Comparison of ENCODE assay signal across 22 mouse cellular contexts in the genomic region with DNA sequence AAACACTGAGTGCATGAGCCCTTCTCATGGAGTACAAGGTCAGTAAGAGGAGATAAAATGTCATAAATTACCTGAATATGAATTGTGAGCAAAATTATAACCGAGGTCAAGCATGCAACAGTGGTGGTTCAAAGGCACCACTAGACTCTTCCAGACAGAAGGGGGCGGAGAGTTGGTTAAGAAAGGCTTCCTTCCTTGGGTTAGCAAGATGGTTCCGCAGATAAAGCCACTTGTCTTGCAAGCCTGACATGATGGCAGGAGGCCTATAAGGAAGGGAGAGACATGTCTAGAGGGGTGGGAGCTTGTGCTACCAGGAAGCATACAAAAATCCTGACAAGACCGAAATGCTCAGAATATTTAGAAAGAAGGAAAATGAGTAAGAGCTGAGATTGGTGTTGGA. TPM values are rescaled to one million over a fixed set of nuclear protein-coding genes. Genes with fewer than 3 reads are reported as not detected.
"Had no signal": no experiment of that assay in that cellular context is flagged by ENCODE, and none has a peak within 500 bp of the region (broad histone marks: within the 10 kb centered on the region; RNA-seq: fewer than 3 reads in every experiment).

No protein-coding gene starts in this region.

- DNase-seq: kidney, adult 18-20 months; liver, postnatal 0 days; lung, postnatal 14 days; midbrain, embryonic 14.5 days; right cerebral cortex, adult 18-20 months; right cerebral cortex, postnatal 25 days; thymus, adult 2 months; thymus, postnatal 4 days had no signal

- H3K36me3 ChIP-seq: kidney, embryonic 15.5 days; limb, embryonic 10.5 days; lung, embryonic 15.5 days; midbrain, embryonic 10.5 days; neural tube, embryonic 15.5 days had no signal

- H3K4me3 ChIP-seq: kidney, embryonic 15.5 days; left cerebral cortex, adult 2 months; limb, embryonic 10.5 days; lung, embryonic 15.5 days; midbrain, embryonic 10.5 days; myocyte; neural tube, embryonic 15.5 days had no signal

- H3K27ac ChIP-seq: kidney, embryonic 15.5 days; left cerebral cortex, adult 2 months; limb, embryonic 10.5 days; lung, embryonic 15.5 days; macrophage; midbrain, embryonic 10.5 days; neural tube, embryonic 15.5 days had no signal

- H3K9ac ChIP-seq: kidney, embryonic 15.5 days; liver, postnatal 0 days; lung, embryonic 15.5 days; neural tube, embryonic 15.5 days had no signal

- ATAC-seq: liver, postnatal 0 days had no signal

- H3K27me3 ChIP-seq: lung, embryonic 15.5 days had no signal

- H3K9me3 ChIP-seq: kidney, embryonic 15.5 days; limb, embryonic 10.5 days; lung, embryonic 15.5 days; midbrain, embryonic 10.5 days; neural tube, embryonic 15.5 days had no signal

- H3K4me2 ChIP-seq: kidney, embryonic 15.5 days; liver, embryonic 11.5 days; lung, embryonic 15.5 days; neural tube, embryonic 15.5 days had no signal

RNA-seq across cellular contexts. Expression of a gene that starts 2.5 kb away (rescaled TPM):
- total RNA-seq: left cerebral cortex, adult 2 months had no signal
- polyA plus RNA-seq: midbrain, embryonic 14.5 days had no signal

RNA-seq across cellular contexts. Expression of a gene that starts 20.7 kb away (rescaled TPM):
- total RNA-seq: layer of hippocampus, postnatal 25 days; left cerebral cortex, adult 2 months; left cerebral cortex, postnatal 14 days had no signal
- polyA plus RNA-seq: kidney, embryonic 15.5 days; limb, embryonic 10.5 days; limb, embryonic 14.5 days; liver, embryonic 11.5 days; macrophage; midbrain, embryonic 10.5 days; midbrain, embryonic 14.5 days; myocyte; neural tube, embryonic 11.5 days; neural tube, embryonic 15.5 days; stomach, embryonic 14.5 days had no signal
